Mouse (Mus musculus): ENCODE measurements around the gene Tbc1d2b. TPM values are rescaled to one million over a fixed set of nuclear protein-coding genes. Genes with fewer than 3 reads are reported as not detected.

The Tbc1d2b gene
- polyA plus RNA-seq, 1 experiment from 2014 or later, result 20.9 TPM

- ATAC-seq (ENCODE audit: insufficient number of reproducible peaks, insufficient read depth, low FRiP score, low read depth), result no peak
- Histone ChIP-seq H3K4me3 (ENCODE audit: low read depth, low read length) (no peak overlapping the region), H3K27ac (ENCODE audit: low read length) (no peak overlapping the region), H3K4me2 (replicated peaks; ENCODE audit: low read depth, low read length) (no peak overlapping the region), H3K9ac (replicated peaks; ENCODE audit: low read depth, low read length) (no peak overlapping the region), H3K4me1 (ENCODE audit: control insufficient read depth, insufficient read depth, low read length) (no peaks in the 10 kb centered on the region), H3K27me3 (ENCODE audit: control insufficient read depth, insufficient read depth, low read length) (no peaks in the 10 kb centered on the region), H3K36me3 (ENCODE audit: control insufficient read depth, insufficient read depth, low read length) (peaks cover 32% of the 10 kb centered on the region), H3K9me3 (ENCODE audit: control insufficient read depth, low read depth, low read length) (no peaks in the 10 kb centered on the region)
- WGBS, result 87% methylated on average over 11 of the region's 11 CpGs
Observed at GRCm38 (mm10) chr9:90216259-90217001, 54.2 kb downstream of the Tbc1d2b start.

- Histone ChIP-seq H3K4me3 (ENCODE audit: low read depth, low read length) (no peak overlapping the region), H3K4me2 (replicated peaks; ENCODE audit: low read depth, low read length) (no peak overlapping the region), H3K9me3 (ENCODE audit: control insufficient read depth, low read depth, low read length) (no peaks in the 10 kb centered on the region), H3K4me1 (ENCODE audit: control insufficient read depth, insufficient read depth, low read length) (no peaks in the 10 kb centered on the region), H3K27ac (ENCODE audit: low read length) (no peak overlapping the region), H3K9ac (replicated peaks; ENCODE audit: low read depth, low read length) (no peak overlapping the region), H3K27me3 (ENCODE audit: control insufficient read depth, insufficient read depth, low read length) (no peaks in the 10 kb centered on the region), H3K36me3 (ENCODE audit: control insufficient read depth, insufficient read depth, low read length) (peaks cover 29% of the 10 kb centered on the region)
- no peak for ATAC-seq (ENCODE audit: insufficient number of reproducible peaks, insufficient read depth, low FRiP score, low read depth)
- 77% methylated on average over 3 of the region's 3 CpGs for WGBS
Observed at GRCm38 (mm10) chr9:90213127-90213526, 57.5 kb downstream of the Tbc1d2b start.

- 80% methylated on average over 6 of the region's 6 CpGs for WGBS
- Histone ChIP-seq H3K9me3 (ENCODE audit: control insufficient read depth, low read depth, low read length) (no peaks in the 10 kb centered on the region), H3K4me3 (ENCODE audit: low read depth, low read length) (no peak overlapping the region), H3K9ac (replicated peaks; ENCODE audit: low read depth, low read length) (no peak overlapping the region), H3K4me1 (ENCODE audit: control insufficient read depth, insufficient read depth, low read length) (no peaks in the 10 kb centered on the region), H3K36me3 (ENCODE audit: control insufficient read depth, insufficient read depth, low read length) (peaks cover 39% of the 10 kb centered on the region), H3K27me3 (ENCODE audit: control insufficient read depth, insufficient read depth, low read length) (no peaks in the 10 kb centered on the region), H3K27ac (ENCODE audit: low read length) (no peak overlapping the region), H3K4me2 (replicated peaks; ENCODE audit: low read depth, low read length) (no peak overlapping the region)
- ATAC-seq (ENCODE audit: insufficient number of reproducible peaks, insufficient read depth, low FRiP score, low read depth), result no peak
Observed at GRCm38 (mm10) chr9:90208655-90209054, 61.9 kb downstream of the Tbc1d2b start.

- H3K4me1 ChIP-seq (ENCODE audit: control insufficient read depth, insufficient read depth, low read length), result no peaks in the 10 kb centered on the region
- H3K27ac ChIP-seq (ENCODE audit: low read length), result no peak overlapping the region
- H3K27me3 ChIP-seq (ENCODE audit: control insufficient read depth, insufficient read depth, low read length), result no peaks in the 10 kb centered on the region
- no peak overlapping the region for H3K9ac ChIP-seq (replicated peaks; ENCODE audit: low read depth, low read length)
- H3K4me2 ChIP-seq (replicated peaks; ENCODE audit: low read depth, low read length), result no peak overlapping the region
- WGBS, result 86% methylated on average over 8 of the region's 8 CpGs
- H3K9me3 ChIP-seq (ENCODE audit: control insufficient read depth, low read depth, low read length), result no peaks in the 10 kb centered on the region
- no peak for ATAC-seq (ENCODE audit: insufficient number of reproducible peaks, insufficient read depth, low FRiP score, low read depth)
- H3K4me3 ChIP-seq (ENCODE audit: low read depth, low read length), result no peak overlapping the region
- peaks cover 41% of the 10 kb centered on the region for H3K36me3 ChIP-seq (ENCODE audit: control insufficient read depth, insufficient read depth, low read length)
Observed at GRCm38 (mm10) chr9:90207808-90208207, 62.8 kb downstream of the Tbc1d2b start.

GRCm38 (mm10) chr9:90206500-90206899 lies 64.1 kb downstream of the Tbc1d2b start:
- no peaks in the 10 kb centered on the region for H3K27me3 ChIP-seq (ENCODE audit: control insufficient read depth, insufficient read depth, low read length)
- H3K4me1 ChIP-seq (ENCODE audit: control insufficient read depth, insufficient read depth, low read length), result no peaks in the 10 kb centered on the region
- ATAC-seq (ENCODE audit: insufficient number of reproducible peaks, insufficient read depth, low FRiP score, low read depth), result no peak
- no peaks in the 10 kb centered on the region for H3K9me3 ChIP-seq (ENCODE audit: control insufficient read depth, low read depth, low read length)
- no peak overlapping the region for H3K4me2 ChIP-seq (replicated peaks; ENCODE audit: low read depth, low read length)
- no peak overlapping the region for H3K27ac ChIP-seq (ENCODE audit: low read length)
- H3K4me3 ChIP-seq (ENCODE audit: low read depth, low read length), result no peak overlapping the region
- no peak overlapping the region for H3K9ac ChIP-seq (replicated peaks; ENCODE audit: low read depth, low read length)
- WGBS, result 53% methylated on average over 2 of the region's 2 CpGs
- peaks cover 43% of the 10 kb centered on the region for H3K36me3 ChIP-seq (ENCODE audit: control insufficient read depth, insufficient read depth, low read length)

GRCm38 (mm10) chr9:90204396-90204915 lies 66.1 kb downstream of the Tbc1d2b start:
- Histone ChIP-seq H3K9ac (replicated peaks; ENCODE audit: low read depth, low read length) (no peak overlapping the region), H3K9me3 (ENCODE audit: control insufficient read depth, low read depth, low read length) (no peaks in the 10 kb centered on the region), H3K27me3 (ENCODE audit: control insufficient read depth, insufficient read depth, low read length) (no peaks in the 10 kb centered on the region), H3K4me1 (ENCODE audit: control insufficient read depth, insufficient read depth, low read length) (no peaks in the 10 kb centered on the region), H3K27ac (ENCODE audit: low read length) (no peak overlapping the region), H3K4me3 (ENCODE audit: low read depth, low read length) (no peak overlapping the region), H3K36me3 (ENCODE audit: control insufficient read depth, insufficient read depth, low read length) (peaks cover 42% of the 10 kb centered on the region), H3K4me2 (replicated peaks; ENCODE audit: low read depth, low read length) (no peak overlapping the region)
- 64% methylated on average over 8 of the region's 8 CpGs for WGBS
- no peak for ATAC-seq (ENCODE audit: insufficient number of reproducible peaks, insufficient read depth, low FRiP score, low read depth)

GRCm38 (mm10) chr9:90203233-90203632 lies 67.4 kb downstream of the Tbc1d2b start:
- no peaks in the 10 kb centered on the region for H3K4me1 ChIP-seq (ENCODE audit: control insufficient read depth, insufficient read depth, low read length)
- 77% methylated on average over 5 of the region's 5 CpGs for WGBS
- H3K4me3 ChIP-seq (ENCODE audit: low read depth, low read length), result no peak overlapping the region
- no peak overlapping the region for H3K9ac ChIP-seq (replicated peaks; ENCODE audit: low read depth, low read length)
- H3K9me3 ChIP-seq (ENCODE audit: control insufficient read depth, low read depth, low read length), result no peaks in the 10 kb centered on the region
- H3K36me3 ChIP-seq (ENCODE audit: control insufficient read depth, insufficient read depth, low read length), result peaks cover 40% of the 10 kb centered on the region
- H3K27ac ChIP-seq (ENCODE audit: low read length), result no peak overlapping the region
- no peaks in the 10 kb centered on the region for H3K27me3 ChIP-seq (ENCODE audit: control insufficient read depth, insufficient read depth, low read length)
- no peak for ATAC-seq (ENCODE audit: insufficient number of reproducible peaks, insufficient read depth, low FRiP score, low read depth)
- no peak overlapping the region for H3K4me2 ChIP-seq (replicated peaks; ENCODE audit: low read depth, low read length)

GRCm38 (mm10) chr9:90201541-90201940 lies 69.1 kb downstream of the Tbc1d2b start:
- peaks cover 36% of the 10 kb centered on the region for H3K36me3 ChIP-seq (ENCODE audit: control insufficient read depth, insufficient read depth, low read length)
- WGBS, result 28% methylated on average over 4 of the region's 4 CpGs

GRCm38 (mm10) chr9:90201096-90201495 lies 69.5 kb downstream of the Tbc1d2b start:
- Histone ChIP-seq H3K36me3 (ENCODE audit: control insufficient read depth, insufficient read depth, low read length) (peaks cover 36% of the 10 kb centered on the region), H3K4me3 (ENCODE audit: low read depth, low read length) (no peak overlapping the region), H3K27ac (ENCODE audit: low read length) (no peak overlapping the region), H3K4me1 (ENCODE audit: control insufficient read depth, insufficient read depth, low read length) (no peaks in the 10 kb centered on the region), H3K27me3 (ENCODE audit: control insufficient read depth, insufficient read depth, low read length) (no peaks in the 10 kb centered on the region), H3K9me3 (ENCODE audit: control insufficient read depth, low read depth, low read length) (no peaks in the 10 kb centered on the region), H3K4me2 (replicated peaks; ENCODE audit: low read depth, low read length) (no peak overlapping the region), H3K9ac (replicated peaks; ENCODE audit: low read depth, low read length) (no peak overlapping the region)
- WGBS, result 87% methylated on average over 7 of the region's 7 CpGs
- ATAC-seq (ENCODE audit: insufficient number of reproducible peaks, insufficient read depth, low FRiP score, low read depth), result no peak

More at GRCm38 (mm10) chr9:90201541-90201940, 69.1 kb downstream of the Tbc1d2b start:
- ATAC-seq (ENCODE audit: insufficient number of reproducible peaks, insufficient read depth, low FRiP score, low read depth), result no peak
- no peak overlapping the region for H3K27ac ChIP-seq (ENCODE audit: low read length)
- no peaks in the 10 kb centered on the region for H3K9me3 ChIP-seq (ENCODE audit: control insufficient read depth, low read depth, low read length)
- H3K9ac ChIP-seq (replicated peaks; ENCODE audit: low read depth, low read length), result no peak overlapping the region
- H3K4me2 ChIP-seq (replicated peaks; ENCODE audit: low read depth, low read length), result no peak overlapping the region
- no peak overlapping the region for H3K4me3 ChIP-seq (ENCODE audit: low read depth, low read length)
- no peaks in the 10 kb centered on the region for H3K27me3 ChIP-seq (ENCODE audit: control insufficient read depth, insufficient read depth, low read length)
- H3K4me1 ChIP-seq (ENCODE audit: control insufficient read depth, insufficient read depth, low read length), result no peaks in the 10 kb centered on the region

Measured in stomach, embryonic 14.5 days (tissue).